Mouse (Mus musculus): ENCODE results near the gene Chn2.

DNA sequence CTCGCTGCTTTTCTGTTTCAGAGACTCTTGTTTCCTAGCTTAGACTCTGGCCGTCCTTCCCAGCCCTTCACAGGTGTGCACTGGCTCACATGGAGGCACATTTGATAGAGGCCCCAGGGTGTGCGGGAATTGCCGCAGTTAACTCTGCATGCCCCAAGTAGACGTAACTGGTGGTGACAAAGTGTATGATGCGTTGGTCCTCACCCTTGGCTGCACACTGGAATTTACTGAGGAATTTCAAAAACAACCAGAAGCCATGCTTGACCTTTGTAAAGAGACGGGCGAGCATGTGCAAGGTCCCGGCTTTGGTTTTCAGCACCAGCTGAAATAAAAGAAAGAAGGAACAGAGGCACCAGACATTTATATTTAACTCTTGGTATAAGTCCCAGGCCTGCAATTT lies 189.1 kb downstream of the Chn2 start:
- TF ChIP-seq POLR2A (IDR thresholded peaks at IDR 0.05; ENCODE audit: low read depth, low read length): no peak
- TF ChIP-seq CTCF (conservative IDR thresholded peaks at IDR 0.05; ENCODE audit: insufficient read depth, insufficient read length, low read depth, low read length): no peak

Measured in kidney, adult 2 months (tissue).